Comparison of ENCODE assay signal across 9 mouse cellular contexts in the genomic region with DNA sequence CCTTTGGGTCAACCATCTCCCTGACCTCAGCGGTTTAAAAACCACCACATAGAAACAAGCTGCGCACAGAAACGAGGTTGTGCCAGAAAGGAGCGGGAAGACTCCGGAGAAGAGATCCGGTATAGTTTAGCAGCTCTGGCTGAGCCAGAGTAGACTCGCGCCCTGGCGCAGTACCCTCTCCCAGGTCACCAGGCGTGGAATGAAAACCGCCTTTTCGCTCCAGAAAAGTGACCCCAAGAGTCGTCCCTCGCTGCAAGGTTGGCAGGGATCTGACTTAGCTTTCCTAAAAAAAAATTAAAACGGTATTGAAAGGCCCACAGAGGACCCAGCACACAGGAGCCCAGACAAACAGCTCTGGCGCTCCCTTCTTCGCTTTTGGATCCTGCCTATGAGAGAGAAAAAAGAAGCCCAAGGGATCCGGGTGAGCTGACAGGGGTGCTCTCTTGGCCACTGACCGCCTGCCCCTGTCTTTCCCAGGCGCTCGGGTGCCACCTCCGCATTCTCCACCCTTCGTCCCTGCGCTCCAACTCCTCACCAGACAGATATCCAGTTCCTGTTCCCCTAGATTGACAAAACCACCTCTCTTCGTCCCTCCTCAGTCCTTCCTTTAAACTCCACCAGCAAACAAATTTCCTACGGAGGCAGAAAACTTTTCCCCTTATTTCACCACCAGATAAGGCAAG. TPM values are rescaled to one million over a fixed set of nuclear protein-coding genes. Genes with fewer than 3 reads are reported as not detected.
DNase-seq lines count a peak whose midpoint lies in the region; ATAC-seq and TF ChIP-seq lines count a peak whose summit lies in the region.
"Had no signal": no experiment of that assay in that cellular context is flagged by ENCODE, and none has a peak within 500 bp of the region (broad histone marks: within the 10 kb centered on the region; RNA-seq: fewer than 3 reads in every experiment).

No protein-coding gene starts in this region.

- intact Hi-C loops in gastrocnemius, adult 2 months (cut with DNase I) = loop anchor here (10.0 kb wide), 1 partner anchor 475 kb away; no protein-coding TSS in a partner anchor
- intact Hi-C loops in gastrocnemius, postnatal 14 days (cut with DNase I; ENCODE audit: low total_unique reads) = no loop called here

- H3K9me3 ChIP-seq in forebrain, embryonic 14.5 days (replicated peaks; ENCODE audit: control insufficient read depth, low read length) = no peaks in the 10 kb centered on the region
- no peaks in the 10 kb centered on the region for H3K9me3 ChIP-seq in kidney, embryonic 16.5 days (ENCODE audit: low read length)
- H3K9me3 ChIP-seq in midbrain, embryonic 10.5 days (replicated peaks) = no peaks in the 10 kb centered on the region
- H3K9me3 ChIP-seq: G1E had no signal

- peak overlapping the region; percentile 74 for H3K4me3 ChIP-seq in gastrocnemius, adult 2 months
- H3K4me3 ChIP-seq in forebrain, embryonic 14.5 days (ENCODE audit: low read depth, low read length) = peak overlapping the region; percentile 47
- H3K4me3 ChIP-seq in kidney, embryonic 16.5 days (ENCODE audit: low read length) = peak overlapping the region; percentile 63
- peak overlapping the region; percentile 58 for H3K4me3 ChIP-seq in midbrain, embryonic 10.5 days

- TF ChIP-seq CTCF in gastrocnemius, adult 2 months (IDR thresholded peaks at IDR 0.05) = no peak

- peak overlapping the region; percentile 35; the same call in 1 of the 2 replicates for H3K27ac ChIP-seq in gastrocnemius, adult 2 months
- H3K27ac ChIP-seq in forebrain, embryonic 14.5 days (ENCODE audit: low read depth, low read length) = no peak overlapping the region
- H3K27ac ChIP-seq in kidney, embryonic 16.5 days (ENCODE audit: low read length) = no peak overlapping the region
- H3K27ac ChIP-seq in midbrain, embryonic 10.5 days (replicated peaks) = peak overlapping the region; percentile 53; the same call in 1 of the 2 replicates

- peak; percentile 19; the same call in 1 of the 2 replicates for ATAC-seq in forebrain, embryonic 14.5 days
- peak; percentile 46; the same call in 1 of the 2 replicates for ATAC-seq in kidney, embryonic 16.5 days (ENCODE audit: low FRiP score, low TSS enrichment)

- WGBS in forebrain, embryonic 14.5 days = 2% methylated on average over 26 of the region's 26 CpGs
- WGBS in kidney, embryonic 16.5 days = 2% methylated on average over 26 of the region's 26 CpGs
- WGBS in midbrain, embryonic 10.5 days = 3% methylated on average over 26 of the region's 26 CpGs

- H3K4me2 ChIP-seq in forebrain, embryonic 14.5 days (ENCODE audit: low read length) = peak overlapping the region; percentile 94
- H3K4me2 ChIP-seq in kidney, embryonic 16.5 days (replicated peaks; ENCODE audit: low read depth, low read length) = peak overlapping the region; percentile 94

- H3K4me1 ChIP-seq in forebrain, embryonic 14.5 days (ENCODE audit: control insufficient read depth, insufficient read depth, low read length) = peaks cover 6% of the 10 kb centered on the region; the same call in 1 of the 2 replicates
- H3K4me1 ChIP-seq in kidney, embryonic 16.5 days (ENCODE audit: insufficient read depth, low read length) = 0 out of 2 replicates have a peak, but pooled peaks cover 3% of the 10 kb centered on the region
- peaks cover 22% of the 10 kb centered on the region for H3K4me1 ChIP-seq in midbrain, embryonic 10.5 days

- no peak for DNase-seq in gastrocnemius, adult 2 months
- no peak for DNase-seq in gastrocnemius, postnatal 14 days
- peak; percentile 17 for DNase-seq in Muller cell, postnatal 12 days (ENCODE audit: inconsistent ontology term)
- peak; percentile 10 for DNase-seq in forebrain, embryonic 14.5 days (ENCODE audit: low spot score)
- peak; percentile 45 for DNase-seq in midbrain, embryonic 10.5 days (ENCODE audit: low spot score)
- DNase-seq in spleen, postnatal 36 days (ENCODE audit: low spot score in 2 of 2) = no peak
- no peak for DNase-seq in cerebellum, adult 9-10 months

- no peaks in the 10 kb centered on the region for H3K36me3 ChIP-seq in forebrain, embryonic 14.5 days (ENCODE audit: control insufficient read depth, insufficient read depth, low read length)
- H3K36me3 ChIP-seq in kidney, embryonic 16.5 days (ENCODE audit: insufficient read depth, low read length) = no peaks in the 10 kb centered on the region
- H3K36me3 ChIP-seq in midbrain, embryonic 10.5 days = no peaks in the 10 kb centered on the region
- H3K36me3 ChIP-seq: G1E had no signal

- H3K9ac ChIP-seq in forebrain, embryonic 14.5 days (ENCODE audit: low read length) = peak overlapping the region; percentile 61
- H3K9ac ChIP-seq in kidney, embryonic 16.5 days (replicated peaks; ENCODE audit: low read length) = peak overlapping the region; percentile 63

- 0 out of 2 replicates have a peak, but pooled peaks cover 13% of the 10 kb centered on the region for H3K27me3 ChIP-seq in forebrain, embryonic 14.5 days (replicated peaks; ENCODE audit: control insufficient read depth, insufficient read depth, low read length)
- peaks cover 41% of the 10 kb centered on the region for H3K27me3 ChIP-seq in kidney, embryonic 16.5 days (ENCODE audit: insufficient read depth, low read length)
- H3K27me3 ChIP-seq in midbrain, embryonic 10.5 days (ENCODE audit: low read depth, poor library complexity, severe bottlenecking) = peaks cover 57% of the 10 kb centered on the region

RNA-seq across cellular contexts. Expression of a gene that starts 1.0 kb away (rescaled TPM):
- under 1 TPM; 0.20 to 0.74 TPM for total RNA-seq in gastrocnemius, adult 2 months (2021)
- under 1 TPM; 0.57 to 0.66 TPM for total RNA-seq in gastrocnemius, postnatal 14 days (2021)
- polyA plus RNA-seq in forebrain, embryonic 14.5 days (2014; fragmentation: Nextera tagmentation; extraction: Ambion mirVana) = 0.65 and 1.3 TPM in 2 replicates
- polyA plus RNA-seq in kidney, embryonic 16.5 days (2015; fragmentation: Nextera tagmentation; extraction: Ambion mirVana) = 0.62 and 0.92 TPM in 2 replicates
- 0.06 and 0.32 TPM in 2 replicates for polyA plus RNA-seq in midbrain, embryonic 10.5 days (2016; fragmentation: Nextera tagmentation; extraction: Ambion mirVana)
- polyA plus RNA-seq: G1E had no signal

Comparison
In these comparisons a context has a peak if more than half of its experiments do, and no peak if none do; other contexts are left out.
1. DNase-seq: peak in Muller cell, postnatal 12 days (single experiment), forebrain, embryonic 14.5 days (single experiment) and midbrain, embryonic 10.5 days (single experiment); none in gastrocnemius, adult 2 months (single experiment), gastrocnemius, postnatal 14 days (single experiment), spleen, postnatal 36 days (0 of 2) and cerebellum, adult 9-10 months (single experiment).
2. H3K27ac ChIP-seq: peak in gastrocnemius, adult 2 months (single experiment) and midbrain, embryonic 10.5 days (single experiment); none in forebrain, embryonic 14.5 days (single experiment) and kidney, embryonic 16.5 days (single experiment).
3. Peak in every context shown above with its lines, with median percentiles within 50 percentile points of each other: H3K4me3 ChIP-seq.